Mouse (Mus musculus): ENCODE data around the gene Sipa1l1. TPM values are rescaled to one million over a fixed set of nuclear protein-coding genes. Genes with fewer than 3 reads are reported as not detected.

Sipa1l1 gene
- polyA plus RNA-seq, 1 experiment from 2014 or later: 34.8 TPM

GRCm38 (mm10) chr12:82256921-82257500, 87.9 kb downstream of the Sipa1l1 start:
- no peak overlapping the region for H3K9ac ChIP-seq
- ATAC-seq (ENCODE audit: insufficient number of reproducible peaks, insufficient read depth, low FRiP score, low TSS enrichment, low read depth): no peak
- no peaks in the 10 kb centered on the region for H3K27me3 ChIP-seq
- 90% methylated on average over 6 of the region's 6 CpGs for WGBS
- peaks cover 13% of the 10 kb centered on the region for H3K4me1 ChIP-seq
- no peaks in the 10 kb centered on the region for H3K9me3 ChIP-seq
- 0 out of 2 replicates have a peak, but pooled peaks cover 3% of the 10 kb centered on the region for H3K36me3 ChIP-seq
- no peak overlapping the region for H3K4me3 ChIP-seq
- H3K27ac ChIP-seq: no peak overlapping the region
- H3K4me2 ChIP-seq: no peak overlapping the region

- Histone ChIP-seq H3K4me3 (no peak overlapping the region), H3K27me3 (no peaks in the 10 kb centered on the region), H3K9me3 (no peaks in the 10 kb centered on the region), H3K27ac (no peak overlapping the region), H3K36me3 (0 out of 2 replicates have a peak, but pooled peaks cover 3% of the 10 kb centered on the region), H3K4me2 (no peak overlapping the region), H3K4me1 (peaks cover 13% of the 10 kb centered on the region), H3K9ac (no peak overlapping the region)
- ATAC-seq (ENCODE audit: insufficient number of reproducible peaks, insufficient read depth, low FRiP score, low TSS enrichment, low read depth): no peak
- 80% methylated on average over 6 of the region's 6 CpGs for WGBS
Observed at GRCm38 (mm10) chr12:82257994-82258785, 89.1 kb downstream of the Sipa1l1 start.

GRCm38 (mm10) chr12:82263443-82263842, 94.3 kb downstream of the Sipa1l1 start:
- Histone ChIP-seq H3K9ac (no peak overlapping the region), H3K36me3 (no peaks in the 10 kb centered on the region), H3K4me3 (no peak overlapping the region), H3K4me2 (no peak overlapping the region), H3K27ac (no peak overlapping the region), H3K9me3 (no peaks in the 10 kb centered on the region), H3K27me3 (no peaks in the 10 kb centered on the region), H3K4me1 (peaks cover 20% of the 10 kb centered on the region)
- no peak for ATAC-seq (ENCODE audit: insufficient number of reproducible peaks, insufficient read depth, low FRiP score, low TSS enrichment, low read depth)
- 91% methylated on average over 7 of the region's 7 CpGs for WGBS

- no peak overlapping the region for H3K27ac ChIP-seq
- WGBS: 87% methylated on average over 5 of the region's 5 CpGs
- no peaks in the 10 kb centered on the region for H3K27me3 ChIP-seq
- no peaks in the 10 kb centered on the region for H3K9me3 ChIP-seq
- no peak for ATAC-seq (ENCODE audit: insufficient number of reproducible peaks, insufficient read depth, low FRiP score, low TSS enrichment, low read depth)
- no peak overlapping the region for H3K4me3 ChIP-seq
- H3K4me2 ChIP-seq: no peak overlapping the region
- H3K4me1 ChIP-seq: peaks cover 23% of the 10 kb centered on the region
- no peaks in the 10 kb centered on the region for H3K36me3 ChIP-seq
- H3K9ac ChIP-seq: no peak overlapping the region
Observed at GRCm38 (mm10) chr12:82264083-82264851, 95.1 kb downstream of the Sipa1l1 start.

- H3K4me3 ChIP-seq: no peak overlapping the region
- 83% methylated on average over 9 of the region's 9 CpGs for WGBS
- no peak overlapping the region for H3K27ac ChIP-seq
- no peak for ATAC-seq (ENCODE audit: insufficient number of reproducible peaks, insufficient read depth, low FRiP score, low TSS enrichment, low read depth)
- peaks cover 18% of the 10 kb centered on the region for H3K4me1 ChIP-seq
- no peaks in the 10 kb centered on the region for H3K36me3 ChIP-seq
- H3K9ac ChIP-seq: no peak overlapping the region
- no peaks in the 10 kb centered on the region for H3K9me3 ChIP-seq
- no peaks in the 10 kb centered on the region for H3K27me3 ChIP-seq
- H3K4me2 ChIP-seq: no peak overlapping the region
Observed at GRCm38 (mm10) chr12:82265335-82266274, 96.5 kb downstream of the Sipa1l1 start.

GRCm38 (mm10) chr12:82271447-82271846, 102.3 kb downstream of the Sipa1l1 start:
- no peak for ATAC-seq (ENCODE audit: insufficient number of reproducible peaks, insufficient read depth, low FRiP score, low TSS enrichment, low read depth)
- Histone ChIP-seq H3K4me3 (no peak overlapping the region), H3K4me1 (peaks cover 18% of the 10 kb centered on the region), H3K27ac (no peak overlapping the region), H3K27me3 (no peaks in the 10 kb centered on the region), H3K9me3 (no peaks in the 10 kb centered on the region), H3K4me2 (no peak overlapping the region), H3K9ac (no peak overlapping the region), H3K36me3 (no peaks in the 10 kb centered on the region)
- 80% methylated on average over 3 of the region's 3 CpGs for WGBS

GRCm38 (mm10) chr12:82273503-82273902, 104.4 kb downstream of the Sipa1l1 start:
- Histone ChIP-seq H3K27ac (no peak overlapping the region), H3K4me1 (peaks cover 12% of the 10 kb centered on the region), H3K36me3 (no peaks in the 10 kb centered on the region), H3K27me3 (no peaks in the 10 kb centered on the region), H3K9me3 (no peaks in the 10 kb centered on the region), H3K4me3 (no peak overlapping the region), H3K9ac (no peak overlapping the region), H3K4me2 (no peak overlapping the region)
- 73% methylated on average over 3 of the region's 3 CpGs for WGBS
- no peak for ATAC-seq (ENCODE audit: insufficient number of reproducible peaks, insufficient read depth, low FRiP score, low TSS enrichment, low read depth)

- Histone ChIP-seq H3K36me3 (no peaks in the 10 kb centered on the region), H3K4me1 (peaks cover 9% of the 10 kb centered on the region), H3K4me2 (no peak overlapping the region), H3K9ac (no peak overlapping the region), H3K27me3 (no peaks in the 10 kb centered on the region), H3K4me3 (no peak overlapping the region), H3K9me3 (no peaks in the 10 kb centered on the region), H3K27ac (no peak overlapping the region)
- no peak for ATAC-seq (ENCODE audit: insufficient number of reproducible peaks, insufficient read depth, low FRiP score, low TSS enrichment, low read depth)
- WGBS: 66% methylated on average over 5 of the region's 5 CpGs
Observed at GRCm38 (mm10) chr12:82274576-82274975, 105.5 kb downstream of the Sipa1l1 start.

GRCm38 (mm10) chr12:82275767-82276166, 106.6 kb downstream of the Sipa1l1 start:
- 53% methylated on average over 5 of the region's 5 CpGs for WGBS
- no peak overlapping the region for H3K9ac ChIP-seq
- no peak for ATAC-seq (ENCODE audit: insufficient number of reproducible peaks, insufficient read depth, low FRiP score, low TSS enrichment, low read depth)
- no peak overlapping the region for H3K27ac ChIP-seq
- no peaks in the 10 kb centered on the region for H3K36me3 ChIP-seq
- H3K27me3 ChIP-seq: no peaks in the 10 kb centered on the region
- H3K4me2 ChIP-seq: no peak overlapping the region
- no peak overlapping the region for H3K4me3 ChIP-seq
- peaks cover 9% of the 10 kb centered on the region for H3K4me1 ChIP-seq
- no peaks in the 10 kb centered on the region for H3K9me3 ChIP-seq

GRCm38 (mm10) chr12:82276591-82276990, 107.5 kb downstream of the Sipa1l1 start:
- no peak for ATAC-seq (ENCODE audit: insufficient number of reproducible peaks, insufficient read depth, low FRiP score, low TSS enrichment, low read depth)
- Histone ChIP-seq H3K36me3 (no peaks in the 10 kb centered on the region), H3K4me2 (no peak overlapping the region), H3K27me3 (no peaks in the 10 kb centered on the region), H3K4me3 (no peak overlapping the region), H3K27ac (no peak overlapping the region), H3K9me3 (no peaks in the 10 kb centered on the region), H3K9ac (no peak overlapping the region), H3K4me1 (peaks cover 6% of the 10 kb centered on the region; the same call in 1 of the 2 replicates)
- 92% methylated on average over 1 of the region's 1 CpGs for WGBS

GRCm38 (mm10) chr12:82284617-82285016, 115.5 kb downstream of the Sipa1l1 start:
- no peak for ATAC-seq (ENCODE audit: insufficient number of reproducible peaks, insufficient read depth, low FRiP score, low TSS enrichment, low read depth)
- WGBS: 83% methylated on average over 5 of the region's 5 CpGs

More at GRCm38 (mm10) chr12:82284617-82285016, 115.5 kb downstream of the Sipa1l1 start:
- Histone ChIP-seq H3K27me3 (no peaks in the 10 kb centered on the region), H3K27ac (no peak overlapping the region), H3K9me3 (no peaks in the 10 kb centered on the region), H3K4me3 (no peak overlapping the region), H3K4me1 (0 out of 2 replicates have a peak, but pooled peaks cover 3% of the 10 kb centered on the region), H3K9ac (no peak overlapping the region), H3K36me3 (no peaks in the 10 kb centered on the region), H3K4me2 (no peak overlapping the region)
